Mouse (Mus musculus) telencephalon, adult 2 months (tissue): ENCODE results near the gene Slc28a1.
"Not testable (repeated sequence)": the region's sequence is repeated elsewhere in the genome, so short reads cannot be mapped to it uniquely, and the experiment has no call there.

Experiments used
- DNase-seq: peaks from one replicate; pipeline ENCODE4 v3.0.0-alpha.2; 2011; ENCODE audit warnings: low read depth, low spot score

The Slc28a1 gene

DNA sequence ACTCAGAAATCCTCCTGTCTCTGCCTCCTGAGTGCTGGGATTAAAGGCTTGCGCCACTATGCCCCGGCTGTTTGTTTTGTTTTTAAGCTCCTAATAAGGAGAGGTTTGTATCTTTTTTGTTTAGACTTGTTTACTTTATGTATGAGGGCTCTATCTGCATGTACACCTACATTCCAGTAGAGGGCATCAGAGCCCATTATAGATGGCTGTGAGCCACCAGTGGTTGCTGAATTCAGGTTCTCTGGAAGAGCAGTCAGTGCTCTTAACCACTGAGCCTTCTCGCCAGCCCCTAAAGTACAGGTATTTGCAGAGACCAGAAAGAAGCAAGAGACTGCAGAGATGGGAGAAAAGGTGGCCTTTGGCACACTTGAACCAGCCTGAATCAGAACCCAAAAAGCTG is 52.5 kb downstream of the Slc28a1 start:
- DNase-seq = peak; percentile 43

DNA sequence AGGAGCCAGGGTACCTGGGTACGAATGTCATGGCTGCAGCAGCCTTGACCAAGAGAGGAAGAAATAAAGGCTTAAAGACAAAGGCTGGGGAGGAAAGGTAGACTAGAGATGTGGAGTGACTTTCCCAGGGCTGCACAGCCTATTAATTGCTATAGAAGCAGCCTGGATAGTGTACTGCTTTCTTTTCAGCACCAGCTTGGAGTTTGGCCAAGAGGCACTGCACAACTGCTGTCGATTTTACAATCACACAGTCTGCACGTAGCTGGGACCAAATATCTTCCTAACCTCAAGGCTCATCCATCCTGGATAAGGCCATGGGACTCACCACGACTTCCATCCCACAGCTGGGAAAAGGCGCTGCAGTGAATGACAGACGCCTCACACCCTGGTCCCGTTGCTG is 54.8 kb downstream of the Slc28a1 start:
- DNase-seq = no peak

DNA sequence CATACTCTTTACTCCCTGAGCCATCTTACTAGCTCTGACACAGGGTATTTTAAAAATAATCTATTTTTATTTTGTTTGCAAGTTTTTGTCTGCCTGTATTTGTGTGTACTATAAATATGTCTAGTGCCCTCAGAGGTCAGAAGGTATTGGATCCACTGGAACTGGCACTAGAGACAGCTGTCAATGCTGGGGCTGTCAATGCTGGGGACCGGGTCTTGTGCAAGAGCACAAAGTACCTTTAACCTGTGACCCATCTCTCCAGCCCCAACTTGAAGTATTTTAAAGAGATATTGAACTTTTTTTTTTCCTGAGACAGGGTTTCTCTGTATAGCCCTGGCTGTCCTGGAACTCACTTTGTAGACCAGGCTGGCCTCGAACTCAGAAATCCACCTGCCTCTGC is 59.3 kb downstream of the Slc28a1 start:
- no peak for DNase-seq

DNA sequence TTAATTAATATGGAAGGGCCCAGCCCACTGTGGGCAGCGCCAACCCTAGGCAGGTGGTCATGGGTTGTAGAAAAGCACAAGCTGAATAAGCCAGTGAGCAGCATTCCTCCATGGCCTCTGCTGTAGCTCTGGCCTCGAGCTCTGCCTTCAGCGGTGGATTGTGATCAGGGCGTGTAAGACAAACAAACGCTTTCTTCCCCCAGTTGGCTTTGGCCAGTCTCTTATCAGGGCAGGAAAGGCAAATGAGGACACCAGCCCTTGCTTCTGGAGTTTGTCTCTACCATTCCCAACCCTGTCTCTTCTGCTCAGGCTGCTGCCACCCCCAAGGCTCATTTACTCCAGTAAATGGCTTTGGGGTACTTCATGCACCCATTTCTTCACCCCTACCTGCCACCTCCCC is 60.1 kb downstream of the Slc28a1 start:
- no peak for DNase-seq

DNA sequence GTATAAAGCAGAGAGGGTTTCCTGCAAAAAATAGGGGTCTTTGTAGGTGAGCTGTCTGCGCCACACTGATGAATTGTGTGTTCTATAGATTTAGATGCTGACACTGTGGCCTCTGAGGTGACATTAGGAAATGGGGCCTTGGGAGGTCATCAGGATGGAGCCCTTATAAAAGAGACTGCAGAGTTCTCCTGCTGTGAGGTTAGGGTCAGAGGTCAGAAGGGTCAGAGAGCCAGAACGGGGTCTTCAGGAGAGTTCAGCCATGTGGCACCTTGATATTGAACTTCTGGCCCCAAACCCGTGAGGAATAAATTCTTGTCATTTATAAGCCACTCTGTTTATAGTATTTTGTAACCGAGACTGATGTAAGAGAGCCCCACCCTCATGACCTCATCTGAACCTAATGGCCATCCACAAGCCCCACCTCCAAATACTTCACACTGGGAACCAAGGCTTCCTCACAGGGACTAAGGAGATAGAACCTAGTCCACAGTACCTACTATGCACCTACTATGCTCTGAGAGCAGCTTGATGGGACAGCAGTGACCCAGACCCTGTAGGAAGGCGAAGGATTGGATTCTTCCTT is 61.7 kb downstream of the Slc28a1 start:
- no peak for DNase-seq

DNA sequence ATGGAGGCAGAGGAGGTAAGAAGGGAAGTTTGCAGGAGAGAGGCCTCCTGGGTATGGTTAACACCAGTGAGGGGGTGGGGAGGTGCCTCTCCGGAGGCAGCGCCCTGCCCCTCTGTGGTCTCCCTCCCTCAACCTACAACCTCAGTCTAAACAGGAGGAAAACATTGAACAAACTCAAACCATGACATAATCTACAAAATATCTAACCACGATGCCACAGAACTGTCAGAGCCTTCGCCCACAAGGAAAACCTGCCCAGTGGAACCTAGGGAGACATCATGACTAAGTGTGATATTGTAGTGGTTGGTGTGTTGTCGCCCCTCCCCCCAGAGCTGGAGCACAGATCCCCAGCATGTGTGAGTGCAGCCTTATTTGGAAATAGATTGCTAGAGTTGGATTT is 64.9 kb downstream of the Slc28a1 start:
- no peak for DNase-seq

DNA sequence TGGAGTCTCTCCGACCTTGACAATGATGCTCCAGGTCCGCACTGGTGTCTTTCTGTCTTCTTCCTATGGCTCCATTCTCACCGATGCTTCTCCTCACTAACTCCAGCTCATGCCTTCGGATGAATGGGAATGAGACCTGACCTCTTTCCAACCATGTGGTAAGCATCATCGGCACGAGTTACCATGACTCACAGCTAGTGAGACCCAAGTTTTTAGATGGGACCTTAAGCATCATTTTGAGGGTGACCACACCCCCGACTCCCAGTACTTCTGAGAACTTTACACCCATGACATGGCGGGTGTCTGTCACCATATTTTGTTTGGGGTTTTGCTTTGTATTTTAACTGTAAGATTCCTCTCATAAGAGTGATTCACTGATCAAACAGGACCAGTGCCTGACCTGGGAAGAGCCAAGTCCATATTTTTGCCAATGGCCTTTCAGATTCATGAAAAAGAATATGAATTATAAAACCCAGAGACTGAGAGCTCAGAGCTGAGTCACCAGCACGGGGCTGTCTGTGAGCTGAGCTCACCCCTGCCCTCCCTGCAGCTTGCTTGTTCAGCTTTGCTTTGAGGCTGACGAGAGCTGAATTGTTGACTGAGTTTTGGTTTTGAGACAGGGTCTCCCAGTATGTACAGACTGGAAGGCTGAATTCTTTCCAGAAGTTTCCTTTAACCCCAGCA is 68.0 kb downstream of the Slc28a1 start:
- no peak for DNase-seq

DNA sequence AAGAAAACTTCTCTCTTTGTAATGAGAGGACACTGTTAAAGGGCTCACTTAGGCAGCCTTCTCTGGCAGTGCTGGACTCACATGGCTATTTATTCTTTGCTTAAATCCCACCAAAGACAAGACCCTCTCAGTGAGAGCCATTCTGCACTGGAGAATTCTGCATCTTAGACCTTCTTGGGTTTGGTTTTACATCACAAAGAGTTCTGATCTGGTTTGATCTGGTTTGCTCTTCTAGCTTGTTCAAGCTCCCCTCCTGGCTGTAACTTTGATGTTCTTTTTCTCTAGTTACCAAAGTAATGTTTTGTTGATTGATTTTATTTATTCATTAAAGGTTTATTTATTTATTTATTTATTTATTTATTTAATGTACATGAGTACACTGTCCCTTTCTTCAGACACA is 68.6 kb downstream of the Slc28a1 start:
- DNase-seq = no peak

DNA sequence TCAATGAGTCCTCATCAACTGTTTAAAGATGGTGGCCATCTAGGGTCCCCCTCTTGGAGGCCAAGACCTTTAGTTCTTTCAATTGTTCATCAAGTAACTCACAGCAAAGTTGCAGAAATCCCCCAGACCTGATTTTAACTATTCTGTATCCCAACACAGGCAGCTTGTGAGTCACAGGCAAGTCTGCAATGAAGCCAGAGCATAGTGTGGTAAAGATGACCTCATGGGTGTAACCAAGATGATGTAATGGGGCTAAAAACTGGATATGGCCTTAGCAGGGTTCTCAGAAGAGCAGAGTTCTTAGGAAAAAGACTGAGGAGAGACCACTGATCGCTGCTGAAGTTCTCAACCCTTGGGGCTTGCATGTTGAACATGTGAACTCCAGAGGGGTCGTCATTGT is 69.5 kb downstream of the Slc28a1 start:
- DNase-seq = no peak

DNA sequence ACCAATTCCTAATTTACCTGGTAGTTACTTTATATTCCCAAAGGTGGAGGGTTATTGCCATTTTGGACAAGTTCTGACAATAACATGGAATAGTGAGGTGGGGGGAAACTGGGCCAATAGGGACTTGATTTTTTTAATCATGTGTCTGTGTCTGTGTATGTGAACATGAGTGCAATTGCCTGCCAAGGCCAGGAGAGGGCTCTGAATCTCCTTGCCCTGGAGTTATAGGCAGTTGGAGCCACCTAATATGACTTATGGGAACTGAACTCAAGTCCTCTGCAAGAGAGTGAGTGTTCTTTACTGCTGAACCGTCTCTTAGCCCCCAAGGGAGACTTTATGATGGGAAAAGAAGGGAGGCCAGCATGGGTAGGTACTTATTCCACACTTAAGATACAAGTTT is 70.1 kb downstream of the Slc28a1 start:
- DNase-seq = no peak

DNA sequence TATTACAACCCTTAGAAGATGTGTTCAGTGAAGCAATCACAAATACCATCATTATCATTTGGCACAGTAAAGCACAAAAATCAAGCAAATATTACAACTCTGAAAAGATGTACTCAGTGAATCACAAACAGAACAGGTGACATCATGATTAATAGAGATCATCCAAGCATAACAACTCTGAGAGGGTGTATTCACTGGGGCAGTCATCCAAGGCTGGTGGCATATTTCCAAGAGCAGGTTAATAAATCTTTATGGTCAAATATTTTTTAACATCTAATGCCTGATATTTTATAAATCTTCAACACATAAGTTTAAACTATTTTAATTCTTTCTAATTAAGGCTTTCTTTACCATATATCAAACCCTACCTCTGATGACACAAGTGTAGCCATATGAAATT is 71.4 kb downstream of the Slc28a1 start:
- DNase-seq = not testable (repeated sequence)

DNA sequence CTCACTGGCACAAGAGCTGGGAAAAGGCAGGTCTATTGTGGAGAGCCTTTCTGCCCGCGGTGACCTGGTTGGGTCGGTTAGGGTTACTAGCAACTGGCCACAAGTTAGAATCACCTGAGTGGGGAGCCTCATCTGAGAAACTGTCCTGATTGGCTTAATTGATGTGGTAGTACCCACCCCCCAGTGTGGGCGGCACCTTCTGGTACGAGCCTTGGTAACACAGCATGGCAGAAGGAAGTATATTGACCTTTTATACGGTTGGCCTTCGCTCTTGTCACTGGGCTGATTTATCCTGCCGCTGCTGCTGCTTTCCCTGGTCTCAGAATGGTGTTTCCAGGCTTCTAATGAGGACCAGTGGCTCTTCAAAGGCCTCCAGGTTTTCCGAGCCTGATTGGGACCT is 74.6 kb downstream of the Slc28a1 start:
- no peak for DNase-seq

DNA sequence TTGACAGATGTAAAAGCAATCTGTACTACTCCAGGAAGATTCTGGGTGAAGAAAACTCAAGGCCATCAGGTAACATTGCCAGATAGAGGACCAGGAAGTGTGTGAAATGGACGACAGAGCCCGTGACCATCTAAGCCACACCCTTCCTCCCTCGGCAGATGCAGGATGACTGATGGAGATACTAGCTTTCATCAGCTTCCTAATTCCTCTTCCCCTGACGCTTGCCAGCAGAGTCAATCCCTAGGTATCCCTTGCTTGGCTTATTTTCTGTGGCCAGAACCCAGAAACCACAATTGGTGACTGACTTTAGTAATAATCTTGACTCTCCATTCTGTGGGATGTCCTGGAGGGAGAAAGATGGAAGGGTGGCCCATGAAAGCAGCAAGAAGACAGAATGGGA is 80.9 kb downstream of the Slc28a1 start:
- DNase-seq = no peak

DNA sequence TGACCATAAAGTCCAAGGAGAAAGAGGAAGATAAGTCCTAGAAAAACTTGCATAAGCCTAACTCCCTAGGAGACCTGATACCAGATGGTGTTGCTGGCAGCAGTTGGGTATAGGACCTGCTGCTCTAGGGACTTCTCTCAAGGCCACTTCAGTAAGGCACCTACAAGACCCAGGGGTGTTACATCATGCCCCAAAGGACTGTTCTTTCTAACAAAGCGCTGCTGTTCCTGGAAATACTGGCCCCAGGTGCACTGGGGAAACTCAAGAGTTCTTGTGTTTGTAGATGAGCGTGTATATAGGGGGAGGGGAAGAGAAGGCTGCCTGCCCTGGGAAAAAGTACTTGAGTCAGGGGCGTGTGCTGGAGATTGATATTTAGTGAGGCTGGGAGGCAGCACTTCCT is 82.2 kb downstream of the Slc28a1 start:
- no peak for DNase-seq

DNA sequence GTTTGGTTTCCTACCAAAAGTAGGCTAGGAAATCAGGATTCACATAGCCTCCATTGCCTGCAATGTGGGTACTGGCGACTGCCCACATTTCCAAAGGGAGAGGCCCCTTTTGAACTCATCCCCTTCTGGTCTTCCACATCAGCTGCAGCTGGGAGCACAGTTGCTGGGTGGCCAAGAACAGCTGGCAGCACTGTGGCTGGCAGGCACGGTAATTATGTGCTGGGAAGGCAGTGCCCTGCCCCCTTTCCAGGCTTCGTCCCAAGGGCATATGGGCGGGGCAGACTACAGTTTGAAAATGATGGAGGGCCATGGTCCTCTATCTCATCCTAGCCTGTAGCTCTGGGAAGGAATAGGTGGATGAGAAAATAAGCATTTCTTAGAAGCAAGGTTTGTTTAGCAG is 83.9 kb downstream of the Slc28a1 start:
- DNase-seq = no peak

DNA sequence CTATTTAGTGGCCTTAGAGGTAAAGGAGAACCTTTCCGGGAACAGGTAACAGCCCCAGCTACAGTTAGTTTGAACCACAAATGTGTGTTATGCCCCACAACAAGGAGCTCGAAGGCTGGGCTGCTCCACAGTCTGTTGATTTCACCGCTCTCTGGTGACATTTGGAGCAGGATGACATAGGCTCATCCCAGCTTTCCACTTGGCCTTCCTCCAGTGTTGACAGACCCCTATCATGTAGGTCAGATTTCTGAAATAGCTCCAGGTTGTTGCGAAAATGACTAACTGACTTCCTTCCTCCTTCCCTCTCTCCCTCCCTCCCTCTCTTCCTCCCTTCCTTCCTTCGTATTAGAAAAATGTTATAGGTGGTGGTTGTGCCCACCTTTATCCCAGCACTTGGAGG is 84.5 kb downstream of the Slc28a1 start:
- no peak for DNase-seq

DNA sequence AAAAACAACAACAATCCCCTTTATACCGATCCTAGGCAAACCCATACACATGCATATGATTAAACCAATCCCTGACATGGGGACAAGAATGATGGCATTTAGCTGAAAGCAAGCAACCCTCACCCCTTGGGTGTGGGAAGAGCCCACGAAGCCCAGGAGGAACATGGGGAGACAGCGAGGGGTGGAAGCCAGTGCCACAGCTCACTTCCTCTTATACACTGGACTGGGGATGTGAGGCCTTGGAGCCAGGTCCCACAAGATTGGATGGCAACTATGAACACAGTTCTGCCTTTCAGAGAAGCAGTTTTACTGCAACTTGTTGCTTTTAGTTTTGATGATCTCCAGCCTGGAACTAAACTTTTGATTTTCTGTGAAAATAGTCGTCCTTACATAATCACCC is 85.2 kb downstream of the Slc28a1 start:
- no peak for DNase-seq

DNA sequence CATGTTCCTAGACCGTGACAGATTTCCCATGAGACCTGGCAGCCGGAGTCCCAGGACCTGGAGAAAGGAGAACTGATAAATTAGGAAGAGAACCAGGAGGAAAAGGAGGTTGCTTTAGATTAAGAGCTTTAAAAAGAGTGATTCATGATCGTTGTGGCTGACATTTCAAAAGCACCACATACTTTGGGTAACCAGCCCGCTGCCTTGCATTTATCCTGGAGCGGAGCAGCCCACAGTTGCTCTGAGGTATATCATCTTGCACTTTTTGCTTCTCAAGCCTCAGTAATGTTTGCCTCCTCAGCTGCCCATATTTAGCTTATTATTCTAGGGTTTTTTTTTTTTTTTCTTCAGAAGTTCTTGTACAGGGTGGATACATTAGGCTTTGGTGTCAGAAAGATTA is 87.8 kb downstream of the Slc28a1 start:
- no peak for DNase-seq

DNA sequence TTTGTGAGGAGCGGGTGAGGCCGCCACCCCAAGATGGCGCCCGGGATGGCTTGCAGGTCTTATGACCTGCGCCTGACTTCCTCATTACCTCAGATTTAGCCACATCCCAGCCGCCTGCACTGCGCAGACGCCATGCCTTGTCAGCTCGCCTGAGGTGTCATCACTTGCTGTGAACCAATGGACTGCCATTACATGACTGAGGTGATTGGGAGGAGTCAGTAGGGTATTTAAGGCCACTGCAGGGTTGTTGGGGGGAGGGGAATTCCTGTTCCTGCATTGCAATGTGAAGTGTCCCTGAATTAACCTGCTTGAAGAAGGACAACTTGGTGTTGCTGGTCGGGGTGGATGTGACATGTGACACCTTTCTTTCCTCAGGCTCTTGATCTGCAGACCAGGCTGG is 89.0 kb downstream of the Slc28a1 start:
- DNase-seq = not testable (repeated sequence)

DNA sequence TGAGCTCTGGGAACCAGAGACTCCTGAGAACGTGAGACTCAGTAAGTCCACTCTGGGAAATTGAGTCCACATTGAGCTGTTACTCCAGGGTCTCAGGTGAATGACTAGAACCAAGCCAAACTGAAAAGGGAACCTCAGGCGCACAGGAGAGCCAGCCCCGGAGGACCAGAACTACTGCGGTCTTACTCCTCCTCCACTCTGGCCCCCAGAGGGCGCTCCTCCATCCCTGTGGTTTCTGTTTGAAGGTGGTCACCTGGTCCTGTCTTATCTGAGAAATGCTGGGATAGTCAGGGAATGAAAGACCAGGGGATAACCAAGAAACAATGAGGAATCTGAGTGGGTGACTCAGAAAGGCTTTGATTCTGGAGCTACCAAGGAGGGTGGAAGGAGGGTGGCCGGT is 94.3 kb downstream of the Slc28a1 start:
- DNase-seq = no peak

DNA sequence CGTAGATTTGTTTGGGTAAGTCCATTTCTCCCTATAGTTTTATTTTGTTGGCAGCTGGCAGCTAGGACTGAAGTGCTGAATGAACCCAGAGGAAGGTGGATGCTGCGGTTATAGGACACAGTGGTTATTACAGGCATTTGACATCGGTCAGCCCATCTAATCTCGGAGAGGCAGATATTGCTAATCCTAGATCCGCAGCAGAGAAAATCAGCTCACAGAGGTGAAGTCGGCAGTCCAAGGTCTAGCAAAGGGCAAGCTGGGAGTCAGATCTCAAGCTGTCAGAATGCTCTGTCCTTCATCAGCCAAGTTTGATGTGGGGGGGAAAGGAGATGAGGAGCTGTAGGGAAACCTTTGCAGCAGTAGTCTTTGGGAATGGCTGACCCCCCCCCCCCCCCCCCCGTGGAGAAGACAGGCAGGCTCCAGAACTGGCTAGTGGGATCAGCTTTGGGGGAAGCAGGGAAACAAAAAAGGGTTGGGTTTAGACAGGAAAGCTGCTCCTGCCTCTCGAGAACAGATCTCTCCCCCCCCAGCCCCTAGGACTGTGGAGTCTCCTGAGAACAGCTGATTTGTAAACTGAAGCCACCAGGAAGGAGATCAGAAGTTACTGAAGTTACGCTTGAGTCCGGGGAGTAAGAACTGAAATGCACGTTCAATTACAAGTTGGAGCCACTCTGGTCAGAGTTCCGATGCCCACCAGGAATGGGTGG is 95.5 kb downstream of the Slc28a1 start:
- no peak for DNase-seq

DNA sequence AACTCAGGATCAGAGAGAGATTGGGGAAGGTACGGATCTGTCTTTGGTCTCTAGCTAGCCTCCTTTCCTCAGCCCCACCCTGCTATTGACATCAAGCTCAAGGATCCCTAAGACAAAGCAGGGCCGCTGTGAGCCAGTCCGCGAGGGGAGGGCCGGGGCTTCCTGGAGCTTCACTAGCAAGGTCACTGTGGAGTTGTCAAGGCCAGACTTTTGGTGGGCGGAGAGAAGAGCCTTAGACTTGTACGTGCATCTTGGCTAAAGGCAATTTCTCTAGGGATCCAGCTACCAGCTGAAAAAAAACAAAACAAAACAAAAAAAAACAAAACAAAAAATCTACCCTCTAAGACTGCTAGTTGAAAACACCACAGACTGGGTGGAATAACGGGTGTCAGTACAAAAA is 97.2 kb downstream of the Slc28a1 start:
- no peak for DNase-seq

DNA sequence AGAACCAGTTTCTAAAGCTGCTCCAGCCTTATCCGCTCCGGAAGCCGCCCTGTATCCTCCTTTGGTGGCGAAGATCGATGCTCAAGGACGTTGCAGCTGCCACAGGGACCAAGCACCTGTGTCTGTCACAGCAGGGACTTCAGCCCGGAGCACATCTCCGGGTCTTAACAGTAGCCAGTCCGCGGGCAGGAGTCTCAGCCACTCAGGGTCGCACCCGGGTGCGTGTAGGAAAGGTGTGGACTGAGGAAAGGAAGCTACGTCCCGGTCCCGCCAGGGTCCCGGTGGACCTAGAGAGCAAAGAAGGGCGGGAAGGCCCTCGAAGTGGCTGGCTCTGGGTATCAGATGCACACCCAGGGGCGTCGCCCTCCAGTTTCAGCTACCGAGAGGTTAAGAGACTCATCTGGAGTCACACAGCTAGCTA is 97.7 kb downstream of the Slc28a1 start:
- no peak for DNase-seq
